Mouse (Mus musculus) ES-E14 (cell line): ENCODE data around the gene Ebpl. TPM values are rescaled to one million over a fixed set of nuclear protein-coding genes. Genes with fewer than 3 reads are reported as not detected.

Experiments used
- DNase-seq: peaks from one replicate; pipeline ENCODE4 v3.0.0-alpha.2; 2013; ENCODE audit warnings: low read depth, low spot score
- H3K27ac ChIP-seq: 2 replicates; pipeline ENCODE4 v1.5.1; 2012; ENCODE audit warnings: low read depth, mild to moderate bottlenecking, low read length, moderate library complexity, mixed read lengths; ENCODE audit not compliant: poor library complexity, insufficient read depth, severe bottlenecking
- H3K36me3 ChIP-seq: 2 replicates; pipeline ENCODE4 v1.6.1; 2012; ENCODE audit warnings: mild to moderate bottlenecking, low read length, moderate library complexity, mixed read lengths; ENCODE audit not compliant: control insufficient read depth, poor library complexity, insufficient read depth, severe bottlenecking
- H3K4me1 ChIP-seq, 2 experiments: fragments of 150-350 bp in 1 of 2; sonication (generic) in 1 of 2; 2 replicates each; pipeline ENCODE4 v1.6.1; 2012; ENCODE audit warnings: low read length in 2 of 2, mild to moderate bottlenecking in 1 of 2, mixed read lengths in 1 of 2; ENCODE audit not compliant: control insufficient read depth in 2 of 2, insufficient read depth in 2 of 2, poor library complexity in 1 of 2
- H3K4me3 ChIP-seq, 2 experiments: fragments of 150-350 bp in 1 of 2; sonication (generic) in 1 of 2; 2 replicates each; pipeline ENCODE4 v1.5.1; 2012; ENCODE audit warnings: low read length in 2 of 2, low read depth in 1 of 2, mild to moderate bottlenecking in 1 of 2, mixed read lengths in 1 of 2; ENCODE audit not compliant: insufficient read depth in 1 of 2, poor library complexity in 1 of 2, severe bottlenecking in 1 of 2
- H3K9ac ChIP-seq: 2 replicates; pipeline ENCODE4 v1.6.1; 2012; ENCODE audit warnings: low read depth, mild to moderate bottlenecking, low read length, mixed read lengths; ENCODE audit not compliant: poor library complexity, insufficient read depth, severe bottlenecking
- H3K9me3 ChIP-seq: fragments of 150-350 bp; sonication (generic); 2 replicates; pipeline ENCODE4 v1.6.1; 2012; ENCODE audit warnings: low read depth, mild to moderate bottlenecking, low read length; ENCODE audit not compliant: control insufficient read depth, insufficient read depth
- CHD2 ChIP-seq: IDR thresholded peaks from 2 replicates; pipeline ENCODE4 v1.6.1; 2014; ENCODE audit warnings: mild to moderate bottlenecking, low read depth, low read length, inconsistent platforms
- HCFC1 ChIP-seq: IDR thresholded peaks from 2 replicates; pipeline ENCODE4 v1.6.1; 2012; ENCODE audit warnings: low read length, inconsistent platforms, borderline replicate concordance; ENCODE audit not compliant: insufficient read depth
- MAFK ChIP-seq: IDR thresholded peaks from 2 replicates; pipeline ENCODE4 v1.6.1; 2014; ENCODE audit warnings: mild to moderate bottlenecking, low read depth, low read length, inconsistent platforms; ENCODE audit not compliant: insufficient read depth
- ZC3H11A ChIP-seq: IDR thresholded peaks from 2 replicates; pipeline ENCODE4 v1.6.1; 2012; ENCODE audit warnings: low read depth, mild to moderate bottlenecking, inconsistent platforms, low read length, borderline replicate concordance
- ZNF384 ChIP-seq: IDR thresholded peaks from 2 replicates; pipeline ENCODE4 v1.6.1; 2012; ENCODE audit warnings: low read depth, low read length, inconsistent platforms
- in situ Hi-C, 2 experiments: fragments of 600-800 bp; cut with MboI; formaldehyde crosslinking; loops; one replicate each; pipeline ENCODE4 v1.15.1; 2025; ENCODE audit warnings: low sequenced_read_pairs in 2 of 2, inconsistent platforms in 1 of 2; ENCODE audit not compliant: unreplicated experiment in 2 of 2
- total RNA-seq: library from RNA; depleted of rRNA; stranded (reverse); fragments of 300-350 nt; gene quantifications from 2 replicates; pipeline ENCODE4 v1.2.3, GENCODE M21; 2012

Gene Ebpl
- total RNA-seq, 1 experiment, result 4.0 TPM

DNA sequence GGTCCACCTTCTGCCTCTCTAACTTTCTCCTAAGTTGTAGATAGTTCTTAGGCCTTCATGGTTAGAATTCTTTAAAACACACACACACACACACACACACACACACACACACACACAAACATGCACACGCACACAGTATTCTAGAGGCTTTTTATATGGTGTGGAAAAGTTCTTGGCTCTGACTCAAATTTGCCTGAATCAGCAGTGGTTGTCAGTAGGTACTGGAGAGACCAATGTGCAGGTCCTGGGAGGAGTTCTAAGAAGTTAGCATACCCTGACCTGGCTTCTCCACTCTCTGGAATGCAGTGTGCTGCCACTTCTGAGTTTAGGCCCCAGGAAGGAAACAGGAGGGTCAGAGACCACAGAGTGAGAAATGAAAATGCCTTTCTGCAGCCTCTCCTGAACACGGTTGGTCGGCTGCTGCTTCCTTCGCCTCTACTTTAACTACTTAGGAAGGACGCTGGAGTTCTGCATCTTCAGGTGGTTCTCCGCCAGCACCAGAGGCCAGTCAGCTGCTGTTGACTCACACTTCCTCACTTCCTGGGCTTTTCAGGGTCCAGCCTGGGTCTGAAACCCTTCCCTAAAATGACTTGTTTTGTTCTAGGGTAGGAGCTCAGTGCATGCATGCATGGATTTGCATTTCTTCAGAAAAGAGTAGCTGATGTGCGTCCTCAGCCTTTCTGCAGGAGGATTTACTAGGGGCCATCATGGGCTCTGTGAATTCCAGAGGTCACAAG is 50.0 kb downstream of the Ebpl start:
- Histone ChIP-seq H3K9me3 (no peaks in the 10 kb centered on the region), H3K27ac (no peak overlapping the region), H3K36me3 (no peaks in the 10 kb centered on the region), H3K9ac (no peak overlapping the region), H3K4me3 (no peak overlapping the region), H3K4me1 (peaks cover 2 to 6% of the 10 kb centered on the region in 2 experiments; a peak in 1 of 4 replicates)
- in situ Hi-C loops, result no loop called here
- TF ChIP-seq MAFK (no peak), ZC3H11A (no peak), HCFC1 (no peak), ZNF384 (no peak), CHD2 (no peak)
- DNase-seq, result no peak

DNA sequence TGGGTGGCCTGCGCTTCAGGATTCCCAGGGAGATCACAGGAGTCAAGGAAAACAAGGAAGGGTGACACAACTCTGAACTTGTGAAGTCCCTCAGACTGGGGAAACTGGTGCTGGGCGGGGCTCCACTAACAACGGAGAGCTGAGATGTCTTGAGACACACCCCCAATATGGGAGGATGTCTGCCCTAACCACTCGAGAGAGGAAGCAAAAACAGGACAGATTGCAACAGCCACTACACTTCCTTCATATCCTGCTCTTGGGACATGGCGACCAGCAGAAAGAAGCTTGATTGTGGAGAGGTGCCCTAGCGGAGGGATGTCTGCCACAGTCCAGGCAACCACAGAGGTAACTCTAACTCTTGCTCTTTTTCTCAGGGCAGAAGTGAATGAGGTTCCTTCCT is 50.6 kb downstream of the Ebpl start, which contains the start of gene Arl11:
Gene Arl11, plus strand, starts transcription at position 161 of the 400 bp plus-strand sequence.
- no peak for DNase-seq
- in situ Hi-C loops, result no loop called here
- H3K9ac ChIP-seq, result no peak within 1 kb of the TSS
- H3K27ac ChIP-seq, result no peak within 1 kb of the TSS
- no peak within 1 kb of the TSS for H3K4me3 ChIP-seq
- H3K36me3 ChIP-seq, result no peaks in the 10 kb centered on the region
- H3K9me3 ChIP-seq, result no peaks in the 10 kb centered on the region
- peaks cover 2 to 6% of the 10 kb centered on the region in 2 experiments; a peak in 1 of 4 replicates for H3K4me1 ChIP-seq
- TF ChIP-seq HCFC1, result no peak
- TF ChIP-seq MAFK, result no peak
- no peak for TF ChIP-seq ZNF384
- TF ChIP-seq ZC3H11A, result no peak
- no peak for TF ChIP-seq CHD2

DNA sequence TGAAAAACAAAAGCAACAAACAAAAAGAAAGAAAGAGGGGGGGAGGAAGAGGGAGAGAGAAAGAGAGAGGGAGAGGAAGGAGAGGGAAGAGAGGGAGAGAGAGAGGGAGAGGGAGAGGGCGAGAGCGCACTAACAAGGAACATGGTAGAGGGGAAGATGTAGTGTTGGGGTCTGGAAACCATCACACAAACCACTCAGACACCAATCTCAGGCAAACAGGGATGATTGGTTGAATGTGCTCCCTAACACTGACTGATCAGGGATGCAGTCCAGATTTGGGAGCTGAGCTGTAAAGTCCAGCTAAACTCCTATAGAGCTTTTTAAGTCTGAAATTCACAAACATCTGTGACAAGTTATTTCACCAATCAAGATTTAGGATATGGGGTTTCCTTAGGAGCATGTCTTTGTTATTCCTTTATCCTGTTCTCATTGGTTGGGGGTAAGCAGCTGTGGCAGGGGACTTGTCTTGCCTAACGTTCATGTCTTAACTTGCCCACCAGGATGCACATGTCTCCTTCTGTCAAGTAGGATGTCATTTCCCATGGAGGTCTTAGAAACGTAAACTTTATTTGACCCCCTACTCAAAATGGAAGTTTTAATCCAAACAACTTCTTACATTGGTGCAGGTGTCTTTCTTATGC is 56.1 kb downstream of the Ebpl start:
- Histone ChIP-seq H3K9ac (no peak overlapping the region), H3K4me1 (no peaks in the 10 kb centered on the region), H3K27ac (no peak overlapping the region), H3K9me3 (no peaks in the 10 kb centered on the region), H3K4me3 (no peak overlapping the region), H3K36me3 (no peaks in the 10 kb centered on the region)
- DNase-seq, result no peak
- no peak for TF ChIP-seq ZNF384
- TF ChIP-seq MAFK, result no peak
- TF ChIP-seq ZC3H11A, result no peak
- no peak for TF ChIP-seq HCFC1
- TF ChIP-seq CHD2, result no peak
- in situ Hi-C loops, result no loop called here

DNA sequence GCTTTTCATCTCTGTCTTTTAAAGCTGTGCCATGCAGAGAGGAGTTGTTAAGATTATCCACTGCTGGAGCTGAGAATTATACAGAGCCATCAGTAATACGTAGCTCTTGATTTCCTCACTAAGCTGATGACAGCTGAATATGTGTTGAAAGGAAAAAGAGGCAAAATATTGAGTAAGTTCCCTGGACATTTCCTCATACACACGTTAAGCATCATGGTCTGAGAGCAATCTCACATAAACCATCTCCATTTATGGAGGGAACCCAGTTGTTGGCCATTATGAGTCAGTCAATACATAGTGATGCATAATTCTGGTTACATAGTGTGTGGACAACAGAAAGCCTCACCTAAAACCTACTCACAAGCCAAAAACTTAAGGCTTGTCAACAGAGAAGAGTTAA is 57.8 kb downstream of the Ebpl start:
- TF ChIP-seq MAFK (no peak), CHD2 (no peak), ZNF384 (no peak), ZC3H11A (no peak), HCFC1 (no peak)
- no peaks in the 10 kb centered on the region for H3K4me1 ChIP-seq
- in situ Hi-C loops, result no loop called here
- H3K9me3 ChIP-seq, result no peaks in the 10 kb centered on the region
- H3K27ac ChIP-seq, result no peak overlapping the region
- DNase-seq, result no peak
- H3K9ac ChIP-seq, result no peak overlapping the region
- no peaks in the 10 kb centered on the region for H3K36me3 ChIP-seq
- no peak overlapping the region for H3K4me3 ChIP-seq
